Mouse (Mus musculus) right cerebral cortex, postnatal 10 days (tissue): ENCODE data around the gene Rfx2.

ENCODE experiments used
- DNase-seq, 2 experiments: peaks; one replicate each; pipeline ENCODE4 v3.0.0; 2021; ENCODE audit warnings: low spot score in 2 of 2

The Rfx2 gene

GRCm38 (mm10) chr17:56780291-56780978, 50.4 kb downstream of the Rfx2 start:
- DNase-seq, result no peak

GRCm38 (mm10) chr17:56778779-56779362, 51.9 kb downstream of the Rfx2 start:
- DNase-seq, result no peak

GRCm38 (mm10) chr17:56777568-56777967, 53.2 kb downstream of the Rfx2 start:
- no peak for DNase-seq

GRCm38 (mm10) chr17:56769950-56770349, 60.9 kb downstream of the Rfx2 start, which contains the start of gene Prr22:
Gene Prr22, plus strand, starts transcription at chr17:56770250.
- no peak for DNase-seq

GRCm38 (mm10) chr17:56768941-56769340, 61.9 kb downstream of the Rfx2 start:
- no peak for DNase-seq

- no peak for DNase-seq
These were observed 63.2 kb downstream of the Rfx2 start for GRCm38 (mm10) chr17:56767531-56768135.

GRCm38 (mm10) chr17:56766631-56767405, 64.0 kb downstream of the Rfx2 start:
- DNase-seq, result peak in 1 of 2 experiments; percentile 46

GRCm38 (mm10) chr17:56765431-56765830, 65.4 kb downstream of the Rfx2 start:
- peak in 1 of 2 experiments; percentile 61 for DNase-seq

GRCm38 (mm10) chr17:56764474-56765354, 66.1 kb downstream of the Rfx2 start, which contains the start of gene Dus3l:
Gene Dus3l, plus strand, starts transcription at chr17:56764757.
- DNase-seq, result peak; percentile 91 to 94

GRCm38 (mm10) chr17:56763741-56764250, 67.0 kb downstream of the Rfx2 start:
- DNase-seq, result no peak

- DNase-seq, result peak; percentile 63 to 72
These were observed 67.8 kb downstream of the Rfx2 start for GRCm38 (mm10) chr17:56762769-56763731.

GRCm38 (mm10) chr17:56761991-56762410, 68.8 kb downstream of the Rfx2 start:
- DNase-seq, result peak; percentile 92 to 93

- no peak for DNase-seq
These were observed 69.7 kb downstream of the Rfx2 start for GRCm38 (mm10) chr17:56761077-56761476.

GRCm38 (mm10) chr17:56759261-56759660, 71.6 kb downstream of the Rfx2 start:
- DNase-seq, result no peak

- peak; percentile 53 to 71 for DNase-seq
These were observed 72.7 kb downstream of the Rfx2 start for GRCm38 (mm10) chr17:56758132-56758531.

GRCm38 (mm10) chr17:56757416-56758123, 73.2 kb downstream of the Rfx2 start, which contains the start of gene Nrtn:
Gene Nrtn, minus strand, starts transcription at chr17:56757530.
- peak; percentile 60 to 73 for DNase-seq

- DNase-seq, result no peak
These were observed 74.0 kb downstream of the Rfx2 start for GRCm38 (mm10) chr17:56756703-56757399.
